Mouse (Mus musculus): Measurements from ENCODE around the gene Rnf128. TPM values are rescaled to one million over a fixed set of nuclear protein-coding genes. Genes with fewer than 3 reads are reported as not detected.

The Rnf128 gene
- polyA plus RNA-seq, 1 experiment from 2014 or later, result 2.5 TPM

DNA sequence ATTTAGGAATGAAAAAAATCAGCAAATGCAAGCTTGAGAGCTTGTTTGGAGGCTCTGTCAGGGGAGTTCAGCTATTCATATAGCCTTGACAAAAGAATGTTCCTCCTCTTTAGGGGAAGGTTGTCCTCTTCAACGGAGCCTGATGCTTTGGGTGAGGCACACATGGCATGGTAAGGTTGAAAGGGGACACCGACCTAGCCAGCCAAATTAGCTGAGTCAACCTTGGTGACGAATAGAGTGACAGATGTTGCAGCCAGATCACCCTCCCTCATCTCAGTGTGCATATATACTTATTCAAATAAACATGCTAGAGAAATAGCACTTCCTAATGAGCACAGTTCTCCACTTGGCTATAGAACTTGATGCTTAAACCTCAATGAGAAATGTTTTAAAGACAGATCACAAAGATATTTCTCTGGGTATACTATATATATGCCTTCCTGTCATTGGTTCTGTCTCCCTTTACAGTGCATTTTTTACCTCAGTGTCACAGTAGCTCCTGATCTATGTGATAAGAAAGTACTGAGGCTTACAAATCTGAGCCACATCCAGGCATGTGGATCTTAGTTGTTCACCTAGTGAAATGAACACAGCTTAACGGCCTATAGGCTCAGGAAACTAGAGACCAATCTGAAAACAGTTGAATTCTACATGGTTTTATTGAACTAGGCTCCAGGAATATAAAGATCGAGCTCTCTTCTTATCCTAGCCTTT, 91.4 kb downstream of the Rnf128 start:
- WGBS, result 77% methylated on average over 5 of the region's 5 CpGs
- DNase-seq (ENCODE audit: low spot score) (no peak), ATAC-seq (no peak)
- H3K9ac ChIP-seq (ENCODE audit: low read length), result no peak overlapping the region
- H3K9me3 ChIP-seq (replicated peaks; ENCODE audit: control insufficient read depth, low read length), result no peaks in the 10 kb centered on the region
- H3K27ac ChIP-seq (ENCODE audit: low read depth, low read length), result no peak overlapping the region
- no peaks in the 10 kb centered on the region for H3K4me1 ChIP-seq (ENCODE audit: control insufficient read depth, insufficient read depth, low read length)
- H3K36me3 ChIP-seq (ENCODE audit: control insufficient read depth, insufficient read depth, low read length), result no peaks in the 10 kb centered on the region
- no peaks in the 10 kb centered on the region for H3K27me3 ChIP-seq (replicated peaks; ENCODE audit: control insufficient read depth, insufficient read depth, low read length)
- H3K4me2 ChIP-seq (ENCODE audit: low read length), result no peak overlapping the region
- H3K4me3 ChIP-seq (ENCODE audit: low read depth, low read length), result no peak overlapping the region

DNA sequence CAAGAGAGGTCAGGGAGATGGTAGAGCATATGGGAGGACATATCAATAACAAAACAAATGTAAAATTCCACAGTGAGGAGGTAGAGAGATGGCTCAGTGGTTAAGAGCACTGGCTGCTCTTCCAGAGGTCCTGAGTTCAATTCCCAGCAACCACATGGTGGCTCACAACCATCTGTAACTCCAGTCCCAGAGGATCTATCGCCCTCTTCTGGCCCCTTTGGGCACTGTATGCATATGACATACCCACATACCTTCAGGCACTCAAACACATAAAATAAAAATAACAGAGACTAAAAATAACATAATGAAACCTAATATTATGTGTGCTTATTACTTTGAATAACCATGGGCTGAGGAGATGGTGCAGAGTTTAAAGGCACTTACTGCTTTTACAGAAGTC, 99.0 kb downstream of the Rnf128 start:
- Histone ChIP-seq H3K27ac (ENCODE audit: low read depth, low read length) (no peak overlapping the region), H3K9me3 (replicated peaks; ENCODE audit: control insufficient read depth, low read length) (no peaks in the 10 kb centered on the region), H3K4me1 (ENCODE audit: control insufficient read depth, insufficient read depth, low read length) (no peaks in the 10 kb centered on the region), H3K4me2 (ENCODE audit: low read length) (no peak overlapping the region), H3K27me3 (replicated peaks; ENCODE audit: control insufficient read depth, insufficient read depth, low read length) (no peaks in the 10 kb centered on the region), H3K4me3 (ENCODE audit: low read depth, low read length) (no peak overlapping the region), H3K36me3 (ENCODE audit: control insufficient read depth, insufficient read depth, low read length) (no peaks in the 10 kb centered on the region), H3K9ac (ENCODE audit: low read length) (no peak overlapping the region)
- DNase-seq (ENCODE audit: low spot score) (no peak), ATAC-seq (no peak)
- 56% methylated on average over 1 of the region's 1 CpGs for WGBS

DNA sequence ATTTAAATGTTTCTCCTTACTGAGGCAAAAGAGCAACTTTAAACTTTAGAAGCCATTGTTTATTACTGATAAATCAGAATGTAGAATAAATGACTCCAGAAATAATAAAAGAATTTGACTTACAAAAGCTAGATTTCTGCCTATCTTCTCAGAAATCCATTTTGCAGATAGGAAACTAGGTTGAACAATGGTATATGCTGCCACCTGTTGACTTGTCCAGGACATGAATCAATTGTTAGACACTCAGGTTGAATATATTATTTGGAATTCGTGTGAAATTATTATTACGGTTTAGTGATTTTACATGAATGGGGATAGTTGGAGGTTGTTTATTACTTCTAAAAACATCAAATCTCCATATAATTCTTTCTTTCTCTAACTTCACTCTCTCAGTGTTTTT, 102.7 kb downstream of the Rnf128 start:
- DNase-seq (ENCODE audit: low spot score), result no peak
- H3K36me3 ChIP-seq (ENCODE audit: control insufficient read depth, insufficient read depth, low read length), result no peaks in the 10 kb centered on the region
- no peak overlapping the region for H3K9ac ChIP-seq (ENCODE audit: low read length)
- H3K27me3 ChIP-seq (replicated peaks; ENCODE audit: control insufficient read depth, insufficient read depth, low read length), result no peaks in the 10 kb centered on the region
- no peak for ATAC-seq
- H3K4me3 ChIP-seq (ENCODE audit: low read depth, low read length), result no peak overlapping the region
- H3K4me2 ChIP-seq (ENCODE audit: low read length), result no peak overlapping the region
- 81% methylated on average over 2 of the region's 2 CpGs for WGBS
- no peaks in the 10 kb centered on the region for H3K9me3 ChIP-seq (replicated peaks; ENCODE audit: control insufficient read depth, low read length)
- no peaks in the 10 kb centered on the region for H3K4me1 ChIP-seq (ENCODE audit: control insufficient read depth, insufficient read depth, low read length)
- H3K27ac ChIP-seq (ENCODE audit: low read depth, low read length), result no peak overlapping the region

DNA sequence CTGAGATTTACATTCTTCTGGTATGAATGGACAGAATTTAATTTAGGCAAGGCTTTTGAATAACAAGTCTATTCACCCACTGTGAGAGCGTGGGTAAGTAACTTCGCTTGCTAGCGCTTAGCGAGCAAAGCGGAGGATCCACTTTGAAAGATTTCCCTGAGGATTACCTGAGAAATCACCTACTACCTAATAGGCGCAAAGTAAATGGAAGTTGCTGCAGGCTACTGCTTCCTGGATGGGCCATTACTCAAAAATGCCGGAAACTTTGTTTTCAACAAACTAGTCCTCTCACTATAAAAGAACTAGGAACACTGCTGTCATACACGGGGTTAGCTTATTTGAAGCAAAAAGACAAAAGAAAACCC, 121.3 kb downstream of the Rnf128 start:
- ATAC-seq, result no peak

DNA sequence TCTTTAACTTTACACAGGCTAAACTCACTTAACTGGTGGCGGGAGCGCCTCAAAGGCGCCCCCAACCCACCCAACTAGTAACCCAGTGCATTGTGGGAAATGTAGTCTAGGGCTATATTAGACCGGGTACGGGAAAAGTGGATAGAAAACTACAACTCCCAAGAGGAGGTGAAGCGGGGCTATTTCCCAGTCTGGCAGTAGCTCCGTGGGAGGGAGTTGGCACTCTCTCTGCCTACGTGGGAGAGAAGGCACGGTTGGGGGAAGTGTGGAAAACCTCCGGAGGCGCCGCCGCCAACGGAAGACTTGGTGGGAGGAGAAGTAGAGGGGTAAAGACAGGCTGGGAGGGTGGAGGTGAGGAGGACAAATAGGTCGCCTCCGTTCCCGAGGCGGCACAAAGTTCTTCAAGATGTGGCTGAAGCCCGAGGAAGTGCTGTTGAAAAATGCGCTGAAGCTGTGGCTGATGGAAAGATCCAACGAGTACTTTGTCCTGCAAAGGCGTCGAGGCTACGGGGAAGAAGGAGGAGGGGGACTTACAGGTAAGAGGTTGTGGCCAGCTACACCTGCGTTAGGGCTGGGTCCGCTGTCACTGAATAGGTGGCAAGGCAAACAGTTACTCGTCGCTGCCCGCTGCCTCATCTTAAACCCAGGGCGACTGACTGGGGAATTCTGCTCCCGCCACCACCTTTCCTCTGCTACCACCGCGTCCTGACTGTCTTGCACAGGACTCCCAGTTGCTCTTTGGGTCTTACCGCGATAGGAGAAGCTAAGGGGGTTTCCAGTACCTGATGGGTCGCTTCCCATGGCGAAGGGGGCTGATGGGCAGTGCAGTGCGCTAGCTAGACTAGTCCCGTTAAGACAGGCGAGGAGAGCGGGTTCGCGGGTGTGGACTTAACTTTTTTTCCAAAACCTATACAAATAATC, 121.9 kb downstream of the Rnf128 start, which contains the start of gene Tbc1d8b:
Gene Tbc1d8b, plus strand, starts transcription at position 222 of the 921 bp plus-strand sequence.
- DNase-seq (ENCODE audit: low spot score) (peak; percentile 96), ATAC-seq (peak; percentile 100)
- Histone ChIP-seq H3K9ac (ENCODE audit: low read length) (peak within 1 kb of the TSS; percentile 54), H3K36me3 (ENCODE audit: control insufficient read depth, insufficient read depth, low read length) (no peaks in the 10 kb centered on the region), H3K9me3 (replicated peaks; ENCODE audit: control insufficient read depth, low read length) (no peaks in the 10 kb centered on the region), H3K27me3 (replicated peaks; ENCODE audit: control insufficient read depth, insufficient read depth, low read length) (no peaks in the 10 kb centered on the region), H3K4me1 (ENCODE audit: control insufficient read depth, insufficient read depth, low read length) (no peaks in the 10 kb centered on the region), H3K4me2 (ENCODE audit: low read length) (peak within 1 kb of the TSS; percentile 58), H3K27ac (ENCODE audit: low read depth, low read length) (no peak within 1 kb of the TSS), H3K4me3 (ENCODE audit: low read depth, low read length) (peak within 1 kb of the TSS; percentile 46)
- 24% methylated on average over 43 of the region's 43 CpGs for WGBS

More for the DNA sequence above, 121.3 kb downstream of the Rnf128 start:
- Histone ChIP-seq H3K4me3 (ENCODE audit: low read depth, low read length) (peak overlapping the region; percentile 46), H3K36me3 (ENCODE audit: control insufficient read depth, insufficient read depth, low read length) (no peaks in the 10 kb centered on the region), H3K9me3 (replicated peaks; ENCODE audit: control insufficient read depth, low read length) (no peaks in the 10 kb centered on the region), H3K4me1 (ENCODE audit: control insufficient read depth, insufficient read depth, low read length) (no peaks in the 10 kb centered on the region), H3K4me2 (ENCODE audit: low read length) (peak overlapping the region; percentile 58), H3K9ac (ENCODE audit: low read length) (no peak overlapping the region; the same call in 1 of the 2 replicates), H3K27me3 (replicated peaks; ENCODE audit: control insufficient read depth, insufficient read depth, low read length) (no peaks in the 10 kb centered on the region), H3K27ac (ENCODE audit: low read depth, low read length) (no peak overlapping the region)
- DNase-seq (ENCODE audit: low spot score), result no peak
- WGBS, result 40% methylated on average over 8 of the region's 8 CpGs

DNA sequence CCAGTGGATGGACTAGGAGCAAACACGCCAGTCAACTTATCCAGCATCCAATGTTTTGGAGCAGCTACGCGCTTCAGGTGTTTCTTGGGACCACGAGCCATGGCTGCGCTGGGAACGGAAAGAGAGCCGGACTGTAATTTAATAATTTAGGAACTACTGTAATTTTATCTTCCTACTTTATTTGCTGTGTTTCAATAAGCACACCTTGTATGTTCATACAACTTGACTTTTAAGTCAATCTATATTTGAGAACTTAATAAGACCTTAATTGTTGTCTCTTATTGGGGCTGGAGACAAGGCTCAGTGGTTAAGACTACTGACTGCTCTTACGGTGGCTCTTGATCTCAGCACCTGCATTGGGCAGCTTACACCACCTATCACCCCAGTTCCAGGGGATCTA, 151.3 kb downstream of the Rnf128 start, which contains the start of gene Gm15013:
Gene Gm15013, minus strand, starts transcription at position 101 of the 400 bp plus-strand sequence.
- H3K4me2 ChIP-seq (ENCODE audit: low read length), result no peak within 1 kb of the TSS
- no peak for DNase-seq (ENCODE audit: low spot score)
- H3K27ac ChIP-seq (ENCODE audit: low read depth, low read length), result no peak within 1 kb of the TSS
- no peak for ATAC-seq
- H3K9ac ChIP-seq (ENCODE audit: low read length), result no peak within 1 kb of the TSS
- H3K27me3 ChIP-seq (replicated peaks; ENCODE audit: control insufficient read depth, insufficient read depth, low read length), result no peaks in the 10 kb centered on the region
- no peaks in the 10 kb centered on the region for H3K36me3 ChIP-seq (ENCODE audit: control insufficient read depth, insufficient read depth, low read length)
- H3K4me3 ChIP-seq (ENCODE audit: low read depth, low read length), result no peak within 1 kb of the TSS
- 94% methylated on average over 8 of the region's 8 CpGs for WGBS
- no peaks in the 10 kb centered on the region for H3K4me1 ChIP-seq (ENCODE audit: control insufficient read depth, insufficient read depth, low read length)
- no peaks in the 10 kb centered on the region for H3K9me3 ChIP-seq (replicated peaks; ENCODE audit: control insufficient read depth, low read length)

DNA sequence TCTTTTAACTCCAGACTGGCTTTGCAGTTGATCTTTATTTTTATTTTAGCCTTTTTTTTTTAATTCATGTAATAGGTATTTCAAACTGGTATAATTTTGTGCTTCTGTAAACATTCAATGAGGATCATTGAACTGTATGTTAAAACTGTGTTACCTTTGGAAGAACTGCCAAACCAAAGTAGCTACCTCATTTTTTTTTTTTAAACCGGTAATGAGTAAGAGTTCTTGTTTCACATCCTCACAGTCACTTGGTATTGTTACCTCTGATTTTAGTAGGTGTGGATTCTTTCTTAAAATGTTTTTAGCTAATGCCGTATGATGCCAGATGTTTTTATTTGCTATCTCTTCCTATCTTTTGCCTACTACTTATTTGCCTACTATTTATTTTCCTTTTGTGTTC, 159.2 kb downstream of the Rnf128 start:
- no peak for DNase-seq (ENCODE audit: low spot score)

More for the DNA sequence above, 159.2 kb downstream of the Rnf128 start:
- no peaks in the 10 kb centered on the region for H3K4me1 ChIP-seq (ENCODE audit: control insufficient read depth, insufficient read depth, low read length)
- WGBS, result 93% methylated on average over 2 of the region's 2 CpGs
- H3K27ac ChIP-seq (ENCODE audit: low read depth, low read length), result no peak overlapping the region
- no peak overlapping the region for H3K4me3 ChIP-seq (ENCODE audit: low read depth, low read length)
- no peaks in the 10 kb centered on the region for H3K9me3 ChIP-seq (replicated peaks; ENCODE audit: control insufficient read depth, low read length)
- H3K9ac ChIP-seq (ENCODE audit: low read length), result no peak overlapping the region
- H3K4me2 ChIP-seq (ENCODE audit: low read length), result no peak overlapping the region
- H3K27me3 ChIP-seq (replicated peaks; ENCODE audit: control insufficient read depth, insufficient read depth, low read length), result no peaks in the 10 kb centered on the region
- ATAC-seq, result no peak
- no peaks in the 10 kb centered on the region for H3K36me3 ChIP-seq (ENCODE audit: control insufficient read depth, insufficient read depth, low read length)
